Mouse (Mus musculus) layer of hippocampus, postnatal 25 days (tissue): Measurements from ENCODE around the gene Car9. TPM values are rescaled to one million over a fixed set of nuclear protein-coding genes. Genes with fewer than 3 reads are reported as not detected.
A peak's percentile ranks its signal among the peaks of the same experiment; 100 is the strongest.

Experiments used
- DNase-seq, 2 experiments: peaks; one replicate each; pipeline ENCODE4 v3.0.0; 2022; ENCODE audit warnings: mixed read lengths in 2 of 2, low spot score in 1 of 2; ENCODE audit errors: extremely low spot score in 1 of 2
- total RNA-seq, 2 experiments: library from RNA; stranded (reverse); gene quantifications; 2 replicates each; pipeline ENCODE4 v1.2.3; 2021

The Car9 gene
- total RNA-seq, 2 experiments from 2014 or later: 0.22 to 0.35 TPM

GRCm38 (mm10) chr4:43493186-43493845 is 13.4 kb upstream of the Car9 start:
- peak; percentile 93 to 98 for DNase-seq

- DNase-seq: no peak
Observed at GRCm38 (mm10) chr4:43493846-43494240, 12.9 kb upstream of the Car9 start.

GRCm38 (mm10) chr4:43496587-43496986 is 10.2 kb upstream of the Car9 start:
- no peak for DNase-seq

- DNase-seq: no peak
Observed at GRCm38 (mm10) chr4:43497405-43497804, 9.4 kb upstream of the Car9 start.

GRCm38 (mm10) chr4:43497946-43498345 is 8.8 kb upstream of the Car9 start:
- DNase-seq: no peak

GRCm38 (mm10) chr4:43498983-43499382 is 7.8 kb upstream of the Car9 start:
- DNase-seq: no peak

GRCm38 (mm10) chr4:43499407-43500333 is 7.1 kb upstream of the Car9 start, which contains the start of gene Arhgef39:
Gene Arhgef39 (minus strand): TSS chr4:43499695.
- DNase-seq: peak; percentile 42 to 69

- no peak for DNase-seq
Observed at GRCm38 (mm10) chr4:43503041-43503440, 3.7 kb upstream of the Car9 start.

GRCm38 (mm10) chr4:43503506-43503905 is 3.3 kb upstream of the Car9 start:
- DNase-seq: no peak

- DNase-seq: no peak
Observed at GRCm38 (mm10) chr4:43504269-43504668, 2.5 kb upstream of the Car9 start.

- DNase-seq: no peak
Observed at GRCm38 (mm10) chr4:43506074-43506473, 692 bp upstream of the Car9 start.

GRCm38 (mm10) chr4:43507938-43508665 is 1.3 kb downstream of the Car9 start:
- no peak for DNase-seq

- DNase-seq: no peak
Observed at GRCm38 (mm10) chr4:43508666-43508997, 1.9 kb downstream of the Car9 start.

GRCm38 (mm10) chr4:43509109-43509508 is 2.3 kb downstream of the Car9 start:
- DNase-seq: no peak

GRCm38 (mm10) chr4:43511675-43512454 is 5.1 kb downstream of the Car9 start:
- DNase-seq: no peak

GRCm38 (mm10) chr4:43512653-43513052 is 5.9 kb downstream of the Car9 start:
- DNase-seq: no peak

- DNase-seq: no peak
Observed at GRCm38 (mm10) chr4:43513300-43513699, 6.5 kb downstream of the Car9 start.

- DNase-seq: no peak
Observed at GRCm38 (mm10) chr4:43513791-43514190, 7.0 kb downstream of the Car9 start.

GRCm38 (mm10) chr4:43515764-43516708 is 9.3 kb downstream of the Car9 start:
- no peak for DNase-seq
